Mouse (Mus musculus): ENCODE measurements at regions not wholly inside any gene's neighbourhood (a gene's known extent, or its start where the extent isn't known, plus 50 kb on each side); places are given as distances from the start of the nearest gene placed in this dataset.

DNA sequence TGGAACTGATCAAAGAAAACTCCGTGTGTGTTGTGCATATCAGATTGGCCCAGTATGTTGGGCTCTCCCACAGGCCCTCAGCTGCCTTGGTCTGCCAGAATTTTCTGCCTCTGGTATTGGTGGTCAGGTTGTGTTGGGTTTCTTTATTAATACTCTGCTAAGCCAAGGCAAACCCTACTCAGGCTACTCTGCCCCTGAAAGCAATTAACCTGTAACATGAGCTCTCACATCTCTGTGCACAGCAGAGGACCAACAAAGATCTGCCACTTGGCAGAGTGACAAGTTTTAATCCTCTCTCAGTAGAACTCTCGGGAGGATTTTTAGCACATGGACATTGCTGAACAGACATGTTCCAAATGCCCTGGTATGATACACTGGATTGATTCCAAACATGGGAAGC, 803.2 kb upstream of the Pou3f3 start:
- no peak for TF ChIP-seq CTCF (IDR thresholded peaks at IDR 0.05; ENCODE audit: borderline replicate concordance, insufficient read depth, low read length)
- TF ChIP-seq POLR2A (IDR thresholded peaks at IDR 0.05; ENCODE audit: low read depth, low read length): no peak
